In genomic region chrX:161873511-161873910, GRCm38 (mm10) we compare ENCODE assay signal across 10 mouse cellular contexts.
DNase-seq lines count a peak whose midpoint lies in the region; TF ChIP-seq lines count a peak whose summit lies in the region.
"Had no signal": no experiment of that assay in that cellular context is flagged by ENCODE, and none has a peak within 500 bp of the region (broad histone marks: within the 10 kb centered on the region; RNA-seq: fewer than 3 reads in every experiment).

No protein-coding gene starts in this region.

- no peak overlapping the region for H3K4me3 ChIP-seq in layer of hippocampus, adult 2 months
- H3K4me3 ChIP-seq: forebrain, embryonic 10.5 days; liver, embryonic 13.5 days had no signal

- peak; percentile 2 to 12 for DNase-seq in adrenal gland, postnatal 36 days
- no peak for DNase-seq in adrenal gland, postnatal 25 days
- DNase-seq in layer of hippocampus, adult 2 months (ENCODE audit: low spot score in 2 of 2), result no peak
- no peak for DNase-seq in layer of hippocampus, postnatal 14 days (ENCODE audit: low spot score in 2 of 2)
- DNase-seq in NIH3T3 (ENCODE audit: low read depth), result peak; percentile 1
- peak; percentile 29 to 49 for DNase-seq in kidney, postnatal 4 days
- no peak for DNase-seq in spleen, postnatal 36 days (ENCODE audit: low spot score in 2 of 2)
- DNase-seq in thymus, postnatal 10 days (ENCODE audit: low spot score in 2 of 2), result no peak
- DNase-seq: liver, embryonic 13.5 days had no signal

- no peak overlapping the region for H3K27ac ChIP-seq in layer of hippocampus, adult 2 months
- H3K27ac ChIP-seq: forebrain, embryonic 10.5 days; liver, embryonic 13.5 days had no signal

- peak; percentile 64 for TF ChIP-seq CTCF in layer of hippocampus, adult 2 months (conservative IDR thresholded peaks at IDR 0.05)

Comparison
In these comparisons a context has a peak if more than half of its experiments do, and no peak if none do; other contexts are left out.
1. DNase-seq: peak in adrenal gland, postnatal 36 days (2 of 2), NIH3T3 (single experiment) and kidney, postnatal 4 days (2 of 2); none in adrenal gland, postnatal 25 days (single experiment), layer of hippocampus, adult 2 months (0 of 2), layer of hippocampus, postnatal 14 days (0 of 2), spleen, postnatal 36 days (0 of 2) and thymus, postnatal 10 days (0 of 2).